Mouse (Mus musculus) forebrain, embryonic 15.5 days (tissue): ENCODE data around the gene E130308A19Rik. TPM values are rescaled to one million over a fixed set of nuclear protein-coding genes. Genes with fewer than 3 reads are reported as not detected.
"Not testable (repeated sequence)": the region's sequence is repeated elsewhere in the genome, so short reads cannot be mapped to it uniquely, and the experiment has no call there.

Experiments used
- ATAC-seq: fragments of 200-750 bp; cut with Nextera tagmentation; replicated peaks from 2 replicates; pipeline ENCODE4 v1.8.0; 2017; ENCODE audit warnings: mild to moderate bottlenecking, moderate TSS enrichment, moderate library complexity
- H3K27ac ChIP-seq: fragments of 300-500 bp; sonication (generic); replicated peaks from 2 replicates; pipeline ENCODE4 v1.5.1; 2015; ENCODE audit warnings: mild to moderate bottlenecking, inconsistent platforms
- H3K27me3 ChIP-seq: fragments of 300-500 bp; sonication (generic); 2 replicates; pipeline ENCODE4 v1.6.1; 2015; ENCODE audit warnings: inconsistent platforms
- H3K36me3 ChIP-seq: fragments of 300-500 bp; sonication (generic); 2 replicates; pipeline ENCODE4 v1.6.1; 2015; ENCODE audit warnings: mild to moderate bottlenecking, inconsistent platforms
- H3K4me1 ChIP-seq: fragments of 300-500 bp; sonication (generic); 2 replicates; pipeline ENCODE4 v1.6.1; 2015; ENCODE audit warnings: inconsistent platforms
- H3K4me2 ChIP-seq: fragments of 300-500 bp; sonication (generic); replicated peaks from 2 replicates; pipeline ENCODE4 v1.6.1; 2015; ENCODE audit warnings: mild to moderate bottlenecking, inconsistent platforms
- H3K4me3 ChIP-seq: fragments of 300-500 bp; sonication (generic); 2 replicates; pipeline ENCODE4 v1.5.1; 2015; ENCODE audit warnings: mild to moderate bottlenecking, inconsistent platforms
- H3K9ac ChIP-seq: fragments of 300-500 bp; sonication (generic); replicated peaks from 2 replicates; pipeline ENCODE4 v1.6.1; 2015; ENCODE audit warnings: mild to moderate bottlenecking, inconsistent platforms
- H3K9me3 ChIP-seq: fragments of 300-500 bp; sonication (generic); 2 replicates; pipeline ENCODE4 v1.6.1; 2016; ENCODE audit warnings: inconsistent platforms
- WGBS: fragments of 180-500 bp; shearing (Covaris S2); methylation state at CpG from one replicate; pipeline ENCODE4 v1.1.7; 2015; ENCODE audit warnings: mixed read lengths; 5-methylcytosine and 5-hydroxymethylcytosine counted together
- polyA plus RNA-seq: library from polyadenylated mRNA; unstranded; fragments of >200 nt; fragmentation: Nextera tagmentation; extraction: Ambion mirVana; gene quantifications from 2 replicates; pipeline ENCODE4 v1.2.1, GENCODE M21; 2015

E130308A19Rik gene
- polyA plus RNA-seq, 1 experiment from 2014 or later = 36.6 TPM

GRCm38 (mm10) chr4:59782853-59783684 lies 157.1 kb downstream of the E130308A19Rik start:
- Histone ChIP-seq H3K36me3 (0 out of 2 replicates have a peak, but pooled peaks cover 2% of the 10 kb centered on the region), H3K4me1 (peaks cover 13% of the 10 kb centered on the region), H3K9me3 (no peaks in the 10 kb centered on the region), H3K27ac (peak overlapping the region; percentile 54), H3K9ac (peak overlapping the region; percentile 69), H3K4me3 (peak overlapping the region; percentile 78), H3K4me2 (peak overlapping the region; percentile 89), H3K27me3 (no peaks in the 10 kb centered on the region)
- WGBS = under 1% methylated on average over 47 of the region's 47 CpGs
- ATAC-seq = peak; percentile 76

GRCm38 (mm10) chr4:59783685-59784279 lies 157.8 kb downstream of the E130308A19Rik start:
- H3K4me2 ChIP-seq = peak overlapping the region; percentile 89
- ATAC-seq = peak; percentile 97
- H3K36me3 ChIP-seq = 0 out of 2 replicates have a peak, but pooled peaks cover 2% of the 10 kb centered on the region
- peak overlapping the region; percentile 78 for H3K4me3 ChIP-seq
- H3K27me3 ChIP-seq = no peaks in the 10 kb centered on the region
- H3K9ac ChIP-seq = peak overlapping the region; percentile 69
- H3K27ac ChIP-seq = peak overlapping the region; percentile 54; the same call in 1 of the 2 replicates
- peaks cover 13% of the 10 kb centered on the region for H3K4me1 ChIP-seq
- no peaks in the 10 kb centered on the region for H3K9me3 ChIP-seq
- WGBS = under 1% methylated on average over 36 of the region's 36 CpGs

GRCm38 (mm10) chr4:59785412-59785811 lies 159.4 kb downstream of the E130308A19Rik start:
- no peak for ATAC-seq
- H3K36me3 ChIP-seq = no peaks in the 10 kb centered on the region
- H3K27ac ChIP-seq = no peak overlapping the region
- no peak overlapping the region for H3K4me2 ChIP-seq
- no peak overlapping the region for H3K9ac ChIP-seq
- H3K9me3 ChIP-seq = no peaks in the 10 kb centered on the region
- H3K4me3 ChIP-seq = no peak overlapping the region
- 29% methylated on average over 2 of the region's 2 CpGs for WGBS
- peaks cover 13% of the 10 kb centered on the region for H3K4me1 ChIP-seq
- no peaks in the 10 kb centered on the region for H3K27me3 ChIP-seq

GRCm38 (mm10) chr4:59786661-59787060 lies 160.7 kb downstream of the E130308A19Rik start:
- no peak overlapping the region for H3K4me3 ChIP-seq
- WGBS = 0% methylated on average over 7 of the region's 7 CpGs
- peaks cover 10% of the 10 kb centered on the region for H3K4me1 ChIP-seq
- H3K9me3 ChIP-seq = no peaks in the 10 kb centered on the region
- H3K27me3 ChIP-seq = no peaks in the 10 kb centered on the region
- H3K27ac ChIP-seq = no peak overlapping the region
- no peak for ATAC-seq
- no peaks in the 10 kb centered on the region for H3K36me3 ChIP-seq
- H3K4me2 ChIP-seq = no peak overlapping the region
- H3K9ac ChIP-seq = no peak overlapping the region

- Histone ChIP-seq H3K9me3 (no peaks in the 10 kb centered on the region), H3K36me3 (no peaks in the 10 kb centered on the region), H3K4me3 (no peak overlapping the region), H3K27ac (no peak overlapping the region), H3K27me3 (no peaks in the 10 kb centered on the region), H3K4me1 (peaks cover 7% of the 10 kb centered on the region), H3K4me2 (no peak overlapping the region), H3K9ac (no peak overlapping the region)
- ATAC-seq = no peak
- 63% methylated on average over 6 of the region's 6 CpGs for WGBS
These were observed 161.1 kb downstream of the E130308A19Rik start for GRCm38 (mm10) chr4:59787126-59787525.

GRCm38 (mm10) chr4:59789015-59789414 lies 163.0 kb downstream of the E130308A19Rik start:
- H3K27ac ChIP-seq = no peak overlapping the region
- H3K4me2 ChIP-seq = no peak overlapping the region
- H3K9me3 ChIP-seq = no peaks in the 10 kb centered on the region
- no peaks in the 10 kb centered on the region for H3K4me1 ChIP-seq
- no peak overlapping the region for H3K4me3 ChIP-seq
- no peak overlapping the region for H3K9ac ChIP-seq
- H3K27me3 ChIP-seq = no peaks in the 10 kb centered on the region
- ATAC-seq = no peak
- no peaks in the 10 kb centered on the region for H3K36me3 ChIP-seq

- not testable (repeated sequence) for H3K4me2 ChIP-seq, H3K4me1 ChIP-seq, H3K9ac ChIP-seq, H3K4me3 ChIP-seq, H3K27me3 ChIP-seq, ATAC-seq, H3K9me3 ChIP-seq, H3K36me3 ChIP-seq, H3K27ac ChIP-seq
- 88% methylated on average over 2 of the region's 2 CpGs for WGBS
These were observed 167.6 kb downstream of the E130308A19Rik start for GRCm38 (mm10) chr4:59793626-59794025.

- Histone ChIP-seq H3K4me3 (no peak overlapping the region), H3K4me1 (no peaks in the 10 kb centered on the region), H3K27me3 (no peaks in the 10 kb centered on the region), H3K9ac (no peak overlapping the region), H3K9me3 (no peaks in the 10 kb centered on the region), H3K27ac (no peak overlapping the region), H3K36me3 (no peaks in the 10 kb centered on the region), H3K4me2 (no peak overlapping the region)
- ATAC-seq = no peak
- WGBS = 74% methylated on average over 2 of the region's 2 CpGs
These were observed 168.1 kb downstream of the E130308A19Rik start for GRCm38 (mm10) chr4:59794116-59794515.

- no peaks in the 10 kb centered on the region for H3K9me3 ChIP-seq
- H3K27ac ChIP-seq = no peak overlapping the region
- no peak for ATAC-seq
- no peak overlapping the region for H3K9ac ChIP-seq
- no peak overlapping the region for H3K4me3 ChIP-seq
- no peaks in the 10 kb centered on the region for H3K4me1 ChIP-seq
- H3K4me2 ChIP-seq = no peak overlapping the region
- 87% methylated on average over 2 of the region's 2 CpGs for WGBS
- no peaks in the 10 kb centered on the region for H3K36me3 ChIP-seq
- H3K27me3 ChIP-seq = no peaks in the 10 kb centered on the region
These were observed 169.9 kb downstream of the E130308A19Rik start for GRCm38 (mm10) chr4:59795788-59796455.

- H3K27me3 ChIP-seq = no peaks in the 10 kb centered on the region
- H3K4me3 ChIP-seq = no peak overlapping the region
- WGBS = 86% methylated on average over 5 of the region's 5 CpGs
- no peak for ATAC-seq
- no peak overlapping the region for H3K9ac ChIP-seq
- no peak overlapping the region for H3K27ac ChIP-seq
- no peak overlapping the region for H3K4me2 ChIP-seq
- no peaks in the 10 kb centered on the region for H3K9me3 ChIP-seq
- H3K4me1 ChIP-seq = peaks cover 6% of the 10 kb centered on the region
- no peaks in the 10 kb centered on the region for H3K36me3 ChIP-seq
These were observed 174.2 kb downstream of the E130308A19Rik start for GRCm38 (mm10) chr4:59800181-59800580.

GRCm38 (mm10) chr4:59801489-59801888 lies 175.5 kb downstream of the E130308A19Rik start, which contains the start of gene Inip:
TSS of gene Inip (minus strand) at chr4:59801589.
- Histone ChIP-seq H3K36me3 (no peaks in the 10 kb centered on the region), H3K27ac (no peak within 1 kb of the TSS), H3K27me3 (no peaks in the 10 kb centered on the region), H3K4me2 (no peak within 1 kb of the TSS), H3K9me3 (no peaks in the 10 kb centered on the region), H3K9ac (no peak within 1 kb of the TSS), H3K4me3 (no peak within 1 kb of the TSS), H3K4me1 (peaks cover 7% of the 10 kb centered on the region)
- ATAC-seq = no peak

- no peak for ATAC-seq
- Histone ChIP-seq H3K36me3 (no peaks in the 10 kb centered on the region), H3K9ac (no peak overlapping the region), H3K9me3 (no peaks in the 10 kb centered on the region), H3K4me1 (peaks cover 13% of the 10 kb centered on the region), H3K4me2 (no peak overlapping the region), H3K27ac (no peak overlapping the region), H3K4me3 (no peak overlapping the region), H3K27me3 (no peaks in the 10 kb centered on the region)
- 79% methylated on average over 6 of the region's 6 CpGs for WGBS
These were observed 176.1 kb downstream of the E130308A19Rik start for GRCm38 (mm10) chr4:59802107-59802506.
